Mouse (Mus musculus) adrenal gland, adult (tissue): ENCODE data around the gene Fkbp5.
A peak's percentile ranks its signal among the peaks of the same experiment; 100 is the strongest.

Experiments used
- DNase-seq, 2 experiments: peaks; one replicate each; pipeline ENCODE4 v3.0.0; 2022 to 2023; ENCODE audit warnings: low spot score in 1 of 2; ENCODE audit not compliant: inconsistent age in 2 of 2

Fkbp5 gene

GRCm38 (mm10) chr17:28467749-28468148 is 49.6 kb downstream of the Fkbp5 start:
- DNase-seq = no peak

GRCm38 (mm10) chr17:28465968-28466367 is 51.4 kb downstream of the Fkbp5 start:
- no peak for DNase-seq

GRCm38 (mm10) chr17:28463701-28464443 is 53.5 kb downstream of the Fkbp5 start:
- DNase-seq = peak; percentile 64 to 75

- no peak for DNase-seq
Measured at GRCm38 (mm10) chr17:28460388-28460787, 56.9 kb downstream of the Fkbp5 start.

- DNase-seq = peak in 1 of 2 experiments; percentile 83
Measured at GRCm38 (mm10) chr17:28455098-28455497, 62.2 kb downstream of the Fkbp5 start.

- no peak for DNase-seq
Measured at GRCm38 (mm10) chr17:28452889-28453288, 64.4 kb downstream of the Fkbp5 start.

GRCm38 (mm10) chr17:28451914-28452313 is 65.4 kb downstream of the Fkbp5 start:
- no peak for DNase-seq

- DNase-seq = no peak
Measured at GRCm38 (mm10) chr17:28451487-28451886, 65.8 kb downstream of the Fkbp5 start.

GRCm38 (mm10) chr17:28448225-28448624 is 69.1 kb downstream of the Fkbp5 start:
- DNase-seq = no peak

- no peak for DNase-seq
Measured at GRCm38 (mm10) chr17:28447789-28448188, 69.5 kb downstream of the Fkbp5 start.

GRCm38 (mm10) chr17:28446820-28447168 is 70.5 kb downstream of the Fkbp5 start:
- DNase-seq = no peak

- DNase-seq = no peak
Measured at GRCm38 (mm10) chr17:28445886-28446819, 71.2 kb downstream of the Fkbp5 start.

GRCm38 (mm10) chr17:28442661-28443060 is 74.7 kb downstream of the Fkbp5 start:
- DNase-seq = no peak

- no peak for DNase-seq
Measured at GRCm38 (mm10) chr17:28438342-28439115, 78.8 kb downstream of the Fkbp5 start.

GRCm38 (mm10) chr17:28437938-28438337 is 79.4 kb downstream of the Fkbp5 start:
- DNase-seq = no peak

- DNase-seq = no peak
Measured at GRCm38 (mm10) chr17:28434921-28435485, 82.3 kb downstream of the Fkbp5 start.

- DNase-seq = no peak
Measured at GRCm38 (mm10) chr17:28433029-28433428, 84.3 kb downstream of the Fkbp5 start.

- peak; percentile 63 to 80 for DNase-seq
Measured at GRCm38 (mm10) chr17:28431931-28432335, 85.4 kb downstream of the Fkbp5 start.

- DNase-seq = no peak
Measured at GRCm38 (mm10) chr17:28431038-28431437, 86.3 kb downstream of the Fkbp5 start.

- peak; percentile 77 to 86 for DNase-seq
Measured at GRCm38 (mm10) chr17:28428474-28429258, 88.7 kb downstream of the Fkbp5 start.
